Mouse (Mus musculus): ENCODE data around the gene Cep57l1. TPM values are rescaled to one million over a fixed set of nuclear protein-coding genes. Genes with fewer than 3 reads are reported as not detected.

The Cep57l1 gene
- polyA plus RNA-seq, 1 experiment from 2014 or later, result 31.1 TPM

GRCm38 (mm10) chr10:41716029-41716897, 93.4 kb downstream of the Cep57l1 start, which contains the start of gene Ccdc162:
TSS of gene Ccdc162 (minus strand) at chr10:41716634.
- no peak within 1 kb of the TSS for H3K9ac ChIP-seq (ENCODE audit: low read depth, low read length)
- ATAC-seq (replicated peaks; ENCODE audit: low FRiP score) (no peak), DNase-seq (ENCODE audit: low spot score) (no peak)
- no peaks in the 10 kb centered on the region for H3K36me3 ChIP-seq (ENCODE audit: control insufficient read depth, insufficient read depth, low read length)
- H3K4me1 ChIP-seq (replicated peaks; ENCODE audit: control insufficient read depth, insufficient read depth, low read length), result no peaks in the 10 kb centered on the region
- no peak within 1 kb of the TSS for H3K4me2 ChIP-seq
- no peaks in the 10 kb centered on the region for H3K9me3 ChIP-seq (ENCODE audit: control insufficient read depth, low read length)
- H3K27me3 ChIP-seq (replicated peaks; ENCODE audit: control insufficient read depth, insufficient read depth, low read length), result no peaks in the 10 kb centered on the region
- no peak within 1 kb of the TSS for H3K4me3 ChIP-seq (ENCODE audit: low read depth, low read length)
- H3K27ac ChIP-seq (ENCODE audit: low read depth, low read length), result no peak within 1 kb of the TSS
- 66% methylated on average over 15 of the region's 15 CpGs for WGBS

- ATAC-seq (replicated peaks; ENCODE audit: low FRiP score) (no peak), DNase-seq (ENCODE audit: low spot score) (no peak)
- Histone ChIP-seq H3K9me3 (ENCODE audit: control insufficient read depth, low read length) (no peaks in the 10 kb centered on the region), H3K4me3 (ENCODE audit: low read depth, low read length) (no peak overlapping the region), H3K4me2 (no peak overlapping the region), H3K36me3 (ENCODE audit: control insufficient read depth, insufficient read depth, low read length) (no peaks in the 10 kb centered on the region), H3K27me3 (replicated peaks; ENCODE audit: control insufficient read depth, insufficient read depth, low read length) (no peaks in the 10 kb centered on the region), H3K27ac (ENCODE audit: low read depth, low read length) (no peak overlapping the region), H3K4me1 (replicated peaks; ENCODE audit: control insufficient read depth, insufficient read depth, low read length) (no peaks in the 10 kb centered on the region), H3K9ac (ENCODE audit: low read depth, low read length) (no peak overlapping the region)
- 93% methylated on average over 14 of the region's 14 CpGs for WGBS
Observed at GRCm38 (mm10) chr10:41715557-41715956, 94.1 kb downstream of the Cep57l1 start.

- no peaks in the 10 kb centered on the region for H3K4me1 ChIP-seq (replicated peaks; ENCODE audit: control insufficient read depth, insufficient read depth, low read length)
- H3K9me3 ChIP-seq (ENCODE audit: control insufficient read depth, low read length), result no peaks in the 10 kb centered on the region
- H3K36me3 ChIP-seq (ENCODE audit: control insufficient read depth, insufficient read depth, low read length), result no peaks in the 10 kb centered on the region
- WGBS, result 55% methylated on average over 7 of the region's 7 CpGs
- H3K27ac ChIP-seq (ENCODE audit: low read depth, low read length), result no peak overlapping the region
- no peak overlapping the region for H3K9ac ChIP-seq (ENCODE audit: low read depth, low read length)
- ATAC-seq (replicated peaks; ENCODE audit: low FRiP score) (no peak), DNase-seq (ENCODE audit: low spot score) (no peak)
- H3K27me3 ChIP-seq (replicated peaks; ENCODE audit: control insufficient read depth, insufficient read depth, low read length), result no peaks in the 10 kb centered on the region
- no peak overlapping the region for H3K4me3 ChIP-seq (ENCODE audit: low read depth, low read length)
- no peak overlapping the region for H3K4me2 ChIP-seq
Observed at GRCm38 (mm10) chr10:41711467-41711866, 98.2 kb downstream of the Cep57l1 start.

GRCm38 (mm10) chr10:41710773-41711172, 98.9 kb downstream of the Cep57l1 start:
- no peaks in the 10 kb centered on the region for H3K4me1 ChIP-seq (replicated peaks; ENCODE audit: control insufficient read depth, insufficient read depth, low read length)
- no peaks in the 10 kb centered on the region for H3K27me3 ChIP-seq (replicated peaks; ENCODE audit: control insufficient read depth, insufficient read depth, low read length)
- H3K4me3 ChIP-seq (ENCODE audit: low read depth, low read length), result no peak overlapping the region
- no peak overlapping the region for H3K9ac ChIP-seq (ENCODE audit: low read depth, low read length)
- no peaks in the 10 kb centered on the region for H3K9me3 ChIP-seq (ENCODE audit: control insufficient read depth, low read length)
- no peak overlapping the region for H3K4me2 ChIP-seq
- WGBS, result 94% methylated on average over 8 of the region's 8 CpGs
- no peaks in the 10 kb centered on the region for H3K36me3 ChIP-seq (ENCODE audit: control insufficient read depth, insufficient read depth, low read length)
- DNase-seq (ENCODE audit: low spot score) (no peak), ATAC-seq (replicated peaks; ENCODE audit: low FRiP score) (no peak)
- H3K27ac ChIP-seq (ENCODE audit: low read depth, low read length), result no peak overlapping the region

- H3K4me2 ChIP-seq, result no peak overlapping the region
- H3K4me3 ChIP-seq (ENCODE audit: low read depth, low read length), result no peak overlapping the region
- no peak overlapping the region for H3K27ac ChIP-seq (ENCODE audit: low read depth, low read length)
- H3K9me3 ChIP-seq (ENCODE audit: control insufficient read depth, low read length), result no peaks in the 10 kb centered on the region
- no peaks in the 10 kb centered on the region for H3K27me3 ChIP-seq (replicated peaks; ENCODE audit: control insufficient read depth, insufficient read depth, low read length)
- WGBS, result 87% methylated on average over 8 of the region's 8 CpGs
- H3K36me3 ChIP-seq (ENCODE audit: control insufficient read depth, insufficient read depth, low read length), result no peaks in the 10 kb centered on the region
- H3K9ac ChIP-seq (ENCODE audit: low read depth, low read length), result no peak overlapping the region
- no peaks in the 10 kb centered on the region for H3K4me1 ChIP-seq (replicated peaks; ENCODE audit: control insufficient read depth, insufficient read depth, low read length)
- ATAC-seq (replicated peaks; ENCODE audit: low FRiP score) (no peak), DNase-seq (ENCODE audit: low spot score) (no peak)
Observed at GRCm38 (mm10) chr10:41709341-41709740, 100.3 kb downstream of the Cep57l1 start.

GRCm38 (mm10) chr10:41699669-41700068, 110.0 kb downstream of the Cep57l1 start:
- DNase-seq (ENCODE audit: low spot score), result no peak

GRCm38 (mm10) chr10:41697040-41697439, 112.6 kb downstream of the Cep57l1 start:
- H3K9me3 ChIP-seq (ENCODE audit: control insufficient read depth, low read length), result no peaks in the 10 kb centered on the region
- H3K4me3 ChIP-seq (ENCODE audit: low read depth, low read length), result no peak overlapping the region
- 83% methylated on average over 11 of the region's 11 CpGs for WGBS
- H3K36me3 ChIP-seq (ENCODE audit: control insufficient read depth, insufficient read depth, low read length), result no peaks in the 10 kb centered on the region
- no peak overlapping the region for H3K4me2 ChIP-seq
- H3K27me3 ChIP-seq (replicated peaks; ENCODE audit: control insufficient read depth, insufficient read depth, low read length), result no peaks in the 10 kb centered on the region
- H3K4me1 ChIP-seq (replicated peaks; ENCODE audit: control insufficient read depth, insufficient read depth, low read length), result no peaks in the 10 kb centered on the region
- ATAC-seq (replicated peaks; ENCODE audit: low FRiP score), result no peak
- H3K9ac ChIP-seq (ENCODE audit: low read depth, low read length), result no peak overlapping the region
- no peak for DNase-seq (ENCODE audit: low spot score)
- no peak overlapping the region for H3K27ac ChIP-seq (ENCODE audit: low read depth, low read length)

More at GRCm38 (mm10) chr10:41699669-41700068, 110.0 kb downstream of the Cep57l1 start:
- Histone ChIP-seq H3K4me2 (no peak overlapping the region), H3K4me3 (ENCODE audit: low read depth, low read length) (no peak overlapping the region), H3K4me1 (replicated peaks; ENCODE audit: control insufficient read depth, insufficient read depth, low read length) (no peaks in the 10 kb centered on the region), H3K9ac (ENCODE audit: low read depth, low read length) (no peak overlapping the region), H3K27ac (ENCODE audit: low read depth, low read length) (no peak overlapping the region), H3K9me3 (ENCODE audit: control insufficient read depth, low read length) (no peaks in the 10 kb centered on the region), H3K36me3 (ENCODE audit: control insufficient read depth, insufficient read depth, low read length) (no peaks in the 10 kb centered on the region), H3K27me3 (replicated peaks; ENCODE audit: control insufficient read depth, insufficient read depth, low read length) (no peaks in the 10 kb centered on the region)
- WGBS, result 77% methylated on average over 5 of the region's 5 CpGs
- no peak for ATAC-seq (replicated peaks; ENCODE audit: low FRiP score)

GRCm38 (mm10) chr10:41690978-41691377, 118.7 kb downstream of the Cep57l1 start:
- Histone ChIP-seq H3K27me3 (replicated peaks; ENCODE audit: control insufficient read depth, insufficient read depth, low read length) (no peaks in the 10 kb centered on the region), H3K9ac (ENCODE audit: low read depth, low read length) (no peak overlapping the region), H3K4me3 (ENCODE audit: low read depth, low read length) (no peak overlapping the region), H3K4me2 (no peak overlapping the region), H3K36me3 (ENCODE audit: control insufficient read depth, insufficient read depth, low read length) (no peaks in the 10 kb centered on the region), H3K27ac (ENCODE audit: low read depth, low read length) (no peak overlapping the region), H3K9me3 (ENCODE audit: control insufficient read depth, low read length) (no peaks in the 10 kb centered on the region), H3K4me1 (replicated peaks; ENCODE audit: control insufficient read depth, insufficient read depth, low read length) (no peaks in the 10 kb centered on the region)
- WGBS, result 78% methylated on average over 4 of the region's 4 CpGs
- DNase-seq (ENCODE audit: low spot score), result no peak
- no peak for ATAC-seq (replicated peaks; ENCODE audit: low FRiP score)

Data from liver, embryonic 11.5 days (tissue).